Comparison of ENCODE assay signal across 28 mouse cellular contexts in the genomic region with DNA sequence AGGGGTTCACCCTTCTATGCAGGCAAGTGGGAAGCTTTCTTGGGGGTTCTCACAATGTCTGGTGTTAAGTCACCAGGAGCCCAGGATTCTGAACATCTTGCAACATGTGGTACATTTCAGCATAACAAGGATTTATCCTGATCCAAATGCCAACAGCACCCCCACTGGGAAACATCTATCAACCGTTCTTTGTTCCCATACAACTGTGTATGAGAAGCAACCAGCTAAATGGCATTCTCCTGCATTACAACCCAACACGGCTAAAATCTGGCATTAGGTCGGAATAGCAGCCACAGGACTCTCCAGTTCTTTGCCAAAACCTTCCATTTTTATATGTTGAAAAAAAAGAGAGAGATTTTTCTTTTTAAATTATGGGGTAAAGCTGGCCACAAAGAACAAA. TPM values are rescaled to one million over a fixed set of nuclear protein-coding genes. Genes with fewer than 3 reads are reported as not detected.
DNase-seq lines count a peak whose midpoint lies in the region; ATAC-seq and TF ChIP-seq lines count a peak whose summit lies in the region.
"Had no signal": no experiment of that assay in that cellular context is flagged by ENCODE, and none has a peak within 500 bp of the region (broad histone marks: within the 10 kb centered on the region; RNA-seq: fewer than 3 reads in every experiment).

No protein-coding gene starts in this region.

- WGBS in hindbrain, postnatal 0 days: 41% methylated on average over 3 of the region's 3 CpGs
- WGBS in hindbrain, embryonic 14.5 days: 47% methylated on average over 3 of the region's 3 CpGs
- WGBS in lung, embryonic 15.5 days: 34% methylated on average over 3 of the region's 3 CpGs
- WGBS in embryonic facial prominence, embryonic 14.5 days: 57% methylated on average over 3 of the region's 3 CpGs

- no peak overlapping the region for H3K4me2 ChIP-seq in hindbrain, postnatal 0 days (ENCODE audit: low read depth, low read length)
- no peak overlapping the region for H3K4me2 ChIP-seq in hindbrain, embryonic 14.5 days (replicated peaks)
- H3K4me2 ChIP-seq in lung, embryonic 15.5 days: no peak overlapping the region
- H3K4me2 ChIP-seq in embryonic facial prominence, embryonic 14.5 days (ENCODE audit: low read depth, low read length): no peak overlapping the region
- H3K4me2 ChIP-seq: forebrain, embryonic 13.5 days; hindbrain, embryonic 13.5 days; limb, embryonic 15.5 days had no signal

- H3K4me1 ChIP-seq in hindbrain, postnatal 0 days (ENCODE audit: insufficient read depth, low read length): no peaks in the 10 kb centered on the region
- H3K4me1 ChIP-seq in hindbrain, embryonic 14.5 days (replicated peaks; ENCODE audit: control insufficient read depth, insufficient read depth, low read length): no peaks in the 10 kb centered on the region; the same call in 1 of the 2 replicates
- peaks cover 39% of the 10 kb centered on the region for H3K4me1 ChIP-seq in lung, embryonic 15.5 days
- H3K4me1 ChIP-seq in embryonic facial prominence, embryonic 14.5 days (ENCODE audit: control insufficient read depth, insufficient read depth, low read length): peaks cover 4% of the 10 kb centered on the region; the same call in 1 of the 2 replicates
- H3K4me1 ChIP-seq: hindbrain, embryonic 13.5 days had no signal

- peak; percentile 16 for DNase-seq in hindbrain, postnatal 0 days (ENCODE audit: low spot score)
- DNase-seq in hindbrain, embryonic 14.5 days (ENCODE audit: low spot score): no peak
- DNase-seq in lung, postnatal 10 days: no peak
- peak; percentile 49 for DNase-seq in embryonic facial prominence, embryonic 14.5 days (ENCODE audit: low spot score)
- peak; percentile 19 for DNase-seq in mesoderm, embryonic 11.5 days (ENCODE audit: low read depth, low spot score)
- no peak for DNase-seq in right cerebral cortex, postnatal 25 days
- DNase-seq: cerebellum, adult 2 months; cerebellum, postnatal 36 days; heart, adult 18-20 months; heart, postnatal 14 days; kidney, adult 18-20 months; kidney, postnatal 10 days; lung, adult 2 months had no signal

- no peak overlapping the region for H3K27ac ChIP-seq in hindbrain, postnatal 0 days
- H3K27ac ChIP-seq in hindbrain, embryonic 14.5 days: no peak overlapping the region
- peak overlapping the region; percentile 81 for H3K27ac ChIP-seq in lung, embryonic 15.5 days
- peak overlapping the region; percentile 6; the same call in 1 of the 2 replicates for H3K27ac ChIP-seq in embryonic facial prominence, embryonic 14.5 days (replicated peaks; ENCODE audit: low read depth, low read length)
- H3K27ac ChIP-seq: forebrain, embryonic 13.5 days; hindbrain, embryonic 13.5 days; limb, embryonic 15.5 days had no signal

- H3K4me3 ChIP-seq in hindbrain, postnatal 0 days (ENCODE audit: low read length): no peak overlapping the region
- H3K4me3 ChIP-seq in hindbrain, embryonic 14.5 days (replicated peaks; ENCODE audit: low read length): no peak overlapping the region
- H3K4me3 ChIP-seq in lung, embryonic 15.5 days: no peak overlapping the region
- H3K4me3 ChIP-seq in embryonic facial prominence, embryonic 14.5 days (ENCODE audit: low read depth, low read length): no peak overlapping the region
- H3K4me3 ChIP-seq: erythroblast, embryonic 14.5 days; forebrain, embryonic 13.5 days; hindbrain, embryonic 13.5 days; limb, embryonic 15.5 days had no signal

- no peak overlapping the region for H3K9ac ChIP-seq in hindbrain, postnatal 0 days (replicated peaks; ENCODE audit: low read length)
- no peak overlapping the region for H3K9ac ChIP-seq in hindbrain, embryonic 14.5 days
- H3K9ac ChIP-seq in lung, embryonic 15.5 days: no peak overlapping the region
- H3K9ac ChIP-seq in embryonic facial prominence, embryonic 14.5 days (ENCODE audit: low read depth, low read length): no peak overlapping the region
- H3K9ac ChIP-seq: forebrain, embryonic 13.5 days; hindbrain, embryonic 13.5 days; limb, embryonic 15.5 days had no signal

- TF ChIP-seq CTCF in hindbrain, postnatal 0 days (IDR thresholded peaks at IDR 0.05; ENCODE audit: low read depth): no peak

- no peak for ATAC-seq in hindbrain, postnatal 0 days
- no peak for ATAC-seq in hindbrain, embryonic 14.5 days (ENCODE audit: low FRiP score)
- no peak for ATAC-seq in lung, embryonic 15.5 days (ENCODE audit: borderline replicate concordance, extremely low read depth, low FRiP score, low TSS enrichment)
- ATAC-seq in embryonic facial prominence, embryonic 14.5 days (ENCODE audit: low read depth): no peak
- ATAC-seq: forebrain, embryonic 13.5 days had no signal

- no peaks in the 10 kb centered on the region for H3K36me3 ChIP-seq in hindbrain, postnatal 0 days (ENCODE audit: insufficient read depth, low read length)
- no peaks in the 10 kb centered on the region for H3K36me3 ChIP-seq in hindbrain, embryonic 14.5 days (replicated peaks; ENCODE audit: control insufficient read depth, insufficient read depth)
- no peaks in the 10 kb centered on the region for H3K36me3 ChIP-seq in lung, embryonic 15.5 days
- no peaks in the 10 kb centered on the region; the same call in 1 of the 2 replicates for H3K36me3 ChIP-seq in embryonic facial prominence, embryonic 14.5 days (ENCODE audit: control insufficient read depth, insufficient read depth, low read length)
- H3K36me3 ChIP-seq: hindbrain, embryonic 13.5 days had no signal

- H3K27me3 ChIP-seq in hindbrain, postnatal 0 days (ENCODE audit: insufficient read depth, low read length): no peaks in the 10 kb centered on the region
- H3K27me3 ChIP-seq in hindbrain, embryonic 14.5 days (ENCODE audit: control insufficient read depth, insufficient read depth, low read length): no peaks in the 10 kb centered on the region
- no peaks in the 10 kb centered on the region for H3K27me3 ChIP-seq in lung, embryonic 15.5 days
- H3K27me3 ChIP-seq in embryonic facial prominence, embryonic 14.5 days (replicated peaks; ENCODE audit: control insufficient read depth, insufficient read depth, low read length): no peaks in the 10 kb centered on the region
- H3K27me3 ChIP-seq: forebrain, embryonic 13.5 days; hindbrain, embryonic 13.5 days; limb, embryonic 15.5 days had no signal

- no peaks in the 10 kb centered on the region for H3K9me3 ChIP-seq in hindbrain, postnatal 0 days (ENCODE audit: low read length)
- no peaks in the 10 kb centered on the region for H3K9me3 ChIP-seq in hindbrain, embryonic 14.5 days (ENCODE audit: control insufficient read depth, low read length)
- H3K9me3 ChIP-seq in lung, embryonic 15.5 days: no peaks in the 10 kb centered on the region
- no peaks in the 10 kb centered on the region for H3K9me3 ChIP-seq in embryonic facial prominence, embryonic 14.5 days (ENCODE audit: control insufficient read depth, low read length)
- H3K9me3 ChIP-seq: forebrain, embryonic 13.5 days; hindbrain, embryonic 13.5 days; limb, embryonic 15.5 days had no signal

RNA-seq across cellular contexts. Expression of a gene that starts 16.5 kb away (rescaled TPM):
- total RNA-seq in hindbrain, postnatal 0 days (2014; rRNA removed): 9.9 and 14.9 TPM in 2 replicates
- polyA plus RNA-seq in hindbrain, postnatal 0 days (2015; fragmentation: Nextera tagmentation; extraction: Ambion mirVana): 25.6 and 28.2 TPM in 2 replicates
- polyA plus RNA-seq in hindbrain, embryonic 14.5 days (2014; fragmentation: Nextera tagmentation; extraction: Ambion mirVana): 30.5 and 34.9 TPM in 2 replicates
- polyA plus RNA-seq in lung, embryonic 15.5 days (2015; fragmentation: Nextera tagmentation; extraction: Ambion mirVana): 70.5 and 71.3 TPM in 2 replicates
- 72.2 and 77.3 TPM in 2 replicates for polyA plus RNA-seq in embryonic facial prominence, embryonic 14.5 days (2014; fragmentation: Nextera tagmentation; extraction: Ambion mirVana)

RNA-seq across cellular contexts. Expression of a gene that starts 31.7 kb away (rescaled TPM):
- total RNA-seq in hindbrain, postnatal 0 days (2014; rRNA removed): not detected in 2 replicates
- polyA plus RNA-seq in hindbrain, postnatal 0 days (2015; fragmentation: Nextera tagmentation; extraction: Ambion mirVana): not detected in 2 replicates
- not detected in 2 replicates for polyA plus RNA-seq in hindbrain, embryonic 14.5 days (2014; fragmentation: Nextera tagmentation; extraction: Ambion mirVana)
- not detected in 2 replicates for polyA plus RNA-seq in lung, embryonic 15.5 days (2015; fragmentation: Nextera tagmentation; extraction: Ambion mirVana)
- polyA plus RNA-seq in embryonic facial prominence, embryonic 14.5 days (2014; fragmentation: Nextera tagmentation; extraction: Ambion mirVana): not detected in 2 replicates
- total RNA-seq: adrenal gland, adult 18-20 months; gastrocnemius, adult 8-10 months; heart, adult 18-20 months; heart, postnatal 14 days; layer of hippocampus, adult 18-20 months; layer of hippocampus, postnatal 25 days; left cerebral cortex, postnatal 10 days; megakaryocyte-erythroid progenitor cell, adult 5-6 weeks had no signal
- polyA plus RNA-seq: C2C12; cerebellum, adult 2 months; erythroblast, embryonic 14.5 days; forebrain, embryonic 13.5 days; frontal cortex, adult 2 months; hindbrain, embryonic 13.5 days; limb, embryonic 15.5 days; lung, adult 2 months; neural tube, embryonic 11.5 days; urinary bladder, adult 2 months had no signal

Comparison
In these comparisons a context has a peak if more than half of its experiments do, and no peak if none do; other contexts are left out.
1. DNase-seq: peak in hindbrain, postnatal 0 days (single experiment), embryonic facial prominence, embryonic 14.5 days (single experiment) and mesoderm, embryonic 11.5 days (single experiment); none in hindbrain, embryonic 14.5 days (single experiment), lung, postnatal 10 days (single experiment) and right cerebral cortex, postnatal 25 days (single experiment).
2. H3K27ac ChIP-seq: peak in lung, embryonic 15.5 days (single experiment) and embryonic facial prominence, embryonic 14.5 days (single experiment); none in hindbrain, postnatal 0 days (single experiment) and hindbrain, embryonic 14.5 days (single experiment).